Mouse (Mus musculus) ES-Bruce4 (cell line): Measurements from ENCODE around the gene Celsr3.

ENCODE experiments used
- CTCF ChIP-seq: IDR thresholded peaks from one replicate; pipeline ENCODE4 v1.8.1; 2011; ENCODE audit warnings: low read depth, low read length
- POLR2A ChIP-seq: IDR thresholded peaks from one replicate; pipeline ENCODE4 v1.8.1; 2011; ENCODE audit warnings: low read length; ENCODE audit not compliant: insufficient read depth

GRCm38 (mm10) chr9:108854241-108854696 lies 28.1 kb downstream of the Celsr3 start:
- TF ChIP-seq POLR2A: peak; percentile 89
- no peak for TF ChIP-seq CTCF
